In genomic region chr7:116503879-116504817, GRCm38 (mm10) we compare ENCODE assay signal across 7 mouse cellular contexts. TPM values are rescaled to one million over a fixed set of nuclear protein-coding genes. Genes with fewer than 3 reads are reported as not detected.
DNase-seq lines count a peak whose midpoint lies in the region; ATAC-seq and TF ChIP-seq lines count a peak whose summit lies in the region.

Gene Nucb2 (plus strand): TSS chr7:116504369.

- TF ChIP-seq CTCF in kidney, adult 2 months (conservative IDR thresholded peaks at IDR 0.05; ENCODE audit: insufficient read depth, insufficient read length, low read depth, low read length) = 0 out of 2 replicates have a peak, but pooled peaks have one; percentile 7
- peak; percentile 23; the same call in 1 of the 2 replicates for TF ChIP-seq CTCF in spleen, adult 2 months (IDR thresholded peaks at IDR 0.05; ENCODE audit: extremely low read depth, insufficient read depth, insufficient read length, insufficient replicate concordance)

- ATAC-seq in embryonic facial prominence, embryonic 13.5 days (ENCODE audit: insufficient number of reproducible peaks, insufficient read depth, low FRiP score, low TSS enrichment, low read depth) = peak; percentile 100
- ATAC-seq in limb, embryonic 12.5 days (ENCODE audit: insufficient number of reproducible peaks, insufficient read depth, low FRiP score, low TSS enrichment, low read depth) = peak; percentile 100
- peak; percentile 100 for ATAC-seq in midbrain, embryonic 15.5 days (replicated peaks)

- peaks cover 8% of the 10 kb centered on the region; the same call in 1 of the 2 replicates for H3K4me1 ChIP-seq in embryonic facial prominence, embryonic 13.5 days
- peaks cover 11% of the 10 kb centered on the region for H3K4me1 ChIP-seq in kidney, adult 2 months (ENCODE audit: control insufficient read depth, insufficient read depth, low read length)
- H3K4me1 ChIP-seq in limb, embryonic 12.5 days (replicated peaks) = peaks cover 6% of the 10 kb centered on the region; the same call in 1 of the 2 replicates
- H3K4me1 ChIP-seq in midbrain, embryonic 15.5 days = peaks cover 21% of the 10 kb centered on the region
- H3K4me1 ChIP-seq in spleen, adult 2 months (ENCODE audit: control insufficient read depth, insufficient read depth, insufficient read length) = no peaks in the 10 kb centered on the region; the same call in 1 of the 2 replicates

- no peaks in the 10 kb centered on the region for H3K27me3 ChIP-seq in embryonic facial prominence, embryonic 13.5 days
- no peaks in the 10 kb centered on the region for H3K27me3 ChIP-seq in kidney, adult 2 months (replicated peaks; ENCODE audit: control insufficient read depth, insufficient read depth, low read length)
- H3K27me3 ChIP-seq in limb, embryonic 12.5 days = no peaks in the 10 kb centered on the region
- no peaks in the 10 kb centered on the region for H3K27me3 ChIP-seq in midbrain, embryonic 15.5 days (replicated peaks)
- H3K27me3 ChIP-seq in spleen, adult 2 months (ENCODE audit: control insufficient read depth, insufficient read depth, low read length) = no peaks in the 10 kb centered on the region

- peak within 1 kb of the TSS; percentile 77 for H3K27ac ChIP-seq in embryonic facial prominence, embryonic 13.5 days
- H3K27ac ChIP-seq in kidney, adult 2 months (ENCODE audit: insufficient read depth, low read depth, low read length) = peak within 1 kb of the TSS; percentile 64; the same call in 1 of the 2 replicates
- H3K27ac ChIP-seq in limb, embryonic 12.5 days = 0 out of 2 replicates have a peak within 1 kb of the TSS, but pooled peaks have one; percentile 45
- peak within 1 kb of the TSS; percentile 86 for H3K27ac ChIP-seq in midbrain, embryonic 15.5 days
- H3K27ac ChIP-seq in spleen, adult 2 months (ENCODE audit: insufficient read depth, low read length) = peak within 1 kb of the TSS; percentile 71

- H3K9ac ChIP-seq in embryonic facial prominence, embryonic 13.5 days = peak within 1 kb of the TSS; percentile 88
- H3K9ac ChIP-seq in limb, embryonic 12.5 days (replicated peaks) = peak within 1 kb of the TSS; percentile 77
- H3K9ac ChIP-seq in midbrain, embryonic 15.5 days = peak within 1 kb of the TSS; percentile 81

- DNase-seq in adrenal gland, postnatal 36 days = peak; percentile 98 to 99
- DNase-seq in heart, adult 18-20 months = peak; percentile 98 to 99
- DNase-seq in kidney, adult 2 months = peak; percentile 100
- peak; percentile 95 to 97 for DNase-seq in spleen, adult 2 months (ENCODE audit: low read depth in 1 of 2, low spot score in 2 of 2)

- TF ChIP-seq POLR2A in kidney, adult 2 months (IDR thresholded peaks at IDR 0.05; ENCODE audit: low read depth, low read length) = peak; percentile 30
- no peak for TF ChIP-seq POLR2A in spleen, adult 2 months (IDR thresholded peaks at IDR 0.05; ENCODE audit: low read depth, low read length)

- peak within 1 kb of the TSS; percentile 80 for H3K4me3 ChIP-seq in embryonic facial prominence, embryonic 13.5 days
- H3K4me3 ChIP-seq in kidney, adult 2 months (ENCODE audit: insufficient read depth, low read depth, low read length) = peak within 1 kb of the TSS; percentile 93
- peak within 1 kb of the TSS; percentile 67 for H3K4me3 ChIP-seq in limb, embryonic 12.5 days (replicated peaks)
- H3K4me3 ChIP-seq in midbrain, embryonic 15.5 days = peak within 1 kb of the TSS; percentile 64
- peak within 1 kb of the TSS; percentile 75 for H3K4me3 ChIP-seq in spleen, adult 2 months (ENCODE audit: extremely low read depth, insufficient read depth, insufficient read length)

- H3K36me3 ChIP-seq in embryonic facial prominence, embryonic 13.5 days = no peaks in the 10 kb centered on the region
- no peaks in the 10 kb centered on the region for H3K36me3 ChIP-seq in kidney, adult 2 months (ENCODE audit: control insufficient read depth, insufficient read depth, low read length)
- H3K36me3 ChIP-seq in limb, embryonic 12.5 days = no peaks in the 10 kb centered on the region
- no peaks in the 10 kb centered on the region for H3K36me3 ChIP-seq in midbrain, embryonic 15.5 days (replicated peaks)
- no peaks in the 10 kb centered on the region for H3K36me3 ChIP-seq in spleen, adult 2 months (ENCODE audit: control insufficient read depth, insufficient read depth, low read length)

- H3K9me3 ChIP-seq in embryonic facial prominence, embryonic 13.5 days = no peaks in the 10 kb centered on the region
- no peaks in the 10 kb centered on the region for H3K9me3 ChIP-seq in limb, embryonic 12.5 days
- H3K9me3 ChIP-seq in midbrain, embryonic 15.5 days = no peaks in the 10 kb centered on the region

- peak within 1 kb of the TSS; percentile 79 for H3K4me2 ChIP-seq in embryonic facial prominence, embryonic 13.5 days
- H3K4me2 ChIP-seq in limb, embryonic 12.5 days = peak within 1 kb of the TSS; percentile 71
- peak within 1 kb of the TSS; percentile 68 for H3K4me2 ChIP-seq in midbrain, embryonic 15.5 days

- WGBS in embryonic facial prominence, embryonic 13.5 days = under 1% methylated on average over 51 of the region's 51 CpGs
- WGBS in kidney, adult 2 months = 1% methylated on average over 51 of the region's 51 CpGs
- WGBS in limb, embryonic 12.5 days = 1% methylated on average over 50 of the region's 51 CpGs
- WGBS in midbrain, embryonic 15.5 days = under 1% methylated on average over 51 of the region's 51 CpGs
- WGBS in spleen, adult 2 months = 2% methylated on average over 51 of the region's 51 CpGs

RNA-seq across cellular contexts. Expression of gene Nucb2, which starts in this region (rescaled TPM):
- 10 to 100 TPM; 19.6 to 23.5 TPM for total RNA-seq in adrenal gland, postnatal 36 days (2021)
- 20.0 and 21.5 TPM in 2 replicates for polyA plus RNA-seq in embryonic facial prominence, embryonic 13.5 days (2015; fragmentation: Nextera tagmentation; extraction: Ambion mirVana)
- 1 to 10 TPM; 6.9 to 7.1 TPM for total RNA-seq in heart, adult 18-20 months (2021)
- polyA plus RNA-seq in kidney, adult 2 months (2012; rRNA removed) = 2.5 and 3.1 TPM in 2 replicates
- 9.2 and 11.5 TPM in 2 replicates for polyA plus RNA-seq in limb, embryonic 12.5 days (2016; fragmentation: Nextera tagmentation; extraction: Ambion mirVana)
- polyA plus RNA-seq in midbrain, embryonic 15.5 days (2015; fragmentation: Nextera tagmentation; extraction: Ambion mirVana) = 28.0 and 32.0 TPM in 2 replicates
- polyA plus RNA-seq in spleen, adult 2 months (2012; rRNA removed) = 1.7 and 2.5 TPM in 2 replicates

Comparison
In these comparisons a context has a peak if more than half of its experiments do, and no peak if none do; other contexts are left out.
1. Peak in every context shown above with its lines: DNase-seq, ATAC-seq, H3K4me3 ChIP-seq and H3K27ac ChIP-seq.